Mouse (Mus musculus) heart, embryonic 13.5 days (tissue): ENCODE data around the gene Rab3b. TPM values are rescaled to one million over a fixed set of nuclear protein-coding genes. Genes with fewer than 3 reads are reported as not detected.

Experiments
- polyA plus RNA-seq: library from polyadenylated mRNA; unstranded; fragments of >200 nt; fragmentation: Nextera tagmentation; extraction: Ambion mirVana; gene quantifications from 2 replicates; pipeline ENCODE4 v1.2.1, GENCODE M21; 2015

Gene Rab3b
- polyA plus RNA-seq, 1 experiment from 2014 or later: 6.7 TPM

Other genes with a start within 250 kb of the Rab3b start
- 1.0 and 1.1 TPM in 2 replicates for gene 3110021N24Rik, start 159.4 kb upstream of the Rab3b start, polyA plus RNA-seq
- gene Zfyve9, start 98.3 kb upstream of the Rab3b start, polyA plus RNA-seq: 2.8 TPM in 2 replicates
- 163 and 171 TPM in 2 replicates for gene Btf3l4, start 45.4 kb upstream of the Rab3b start, polyA plus RNA-seq
- 121 and 130 TPM in 2 replicates for gene Txndc12, start 44.5 kb upstream of the Rab3b start, polyA plus RNA-seq
- gene Kti12, start 31.3 kb upstream of the Rab3b start, polyA plus RNA-seq: 24.6 and 27.6 TPM in 2 replicates
- 0.83 and 1.4 TPM in 2 replicates for gene A730015C16Rik, start 30.4 kb upstream of the Rab3b start, polyA plus RNA-seq
- 47.4 and 49.1 TPM in 2 replicates for gene Nrd1, start 121.6 kb downstream of the Rab3b start, polyA plus RNA-seq